15 mouse cellular contexts compared by ENCODE assay signal in the genomic region with DNA sequence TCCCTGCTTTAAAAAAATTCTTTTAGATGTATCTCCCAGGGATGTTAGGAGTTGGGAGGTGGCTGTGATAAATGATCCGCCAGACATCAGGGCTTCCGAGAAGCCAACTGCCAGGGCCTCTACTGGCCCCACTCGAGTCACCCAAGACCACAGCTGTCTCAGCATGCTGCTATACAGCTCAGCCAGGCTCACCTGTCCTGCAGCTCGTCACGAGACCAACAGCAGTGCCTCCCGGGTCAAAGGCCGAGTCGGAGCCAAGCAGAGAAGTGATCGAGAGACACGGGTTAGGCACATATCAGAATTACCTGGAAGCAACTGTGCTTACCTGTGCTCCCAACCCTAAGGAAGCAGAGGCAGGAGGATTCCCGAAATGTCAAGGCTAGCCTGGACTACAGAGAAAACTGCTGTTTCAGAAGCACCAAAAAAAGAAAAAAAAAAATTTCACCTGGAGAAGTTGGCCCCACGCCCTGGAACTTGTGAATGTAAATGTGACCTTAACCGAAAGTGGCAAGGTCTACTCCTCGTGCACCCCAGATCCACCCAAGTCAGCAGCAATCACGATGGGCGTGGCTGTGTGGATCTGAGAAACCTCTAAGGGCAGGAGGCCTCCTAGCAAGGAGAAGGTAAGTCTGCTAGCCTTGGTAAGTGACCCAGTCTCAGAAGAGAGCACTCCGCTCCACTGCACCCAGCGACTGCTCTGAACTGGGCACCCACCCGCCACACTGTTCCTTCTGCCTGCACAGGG. TPM values are rescaled to one million over a fixed set of nuclear protein-coding genes. Genes with fewer than 3 reads are reported as not detected.
DNase-seq lines count a peak whose midpoint lies in the region; ATAC-seq and TF ChIP-seq lines count a peak whose summit lies in the region.
"Had no signal": no experiment of that assay in that cellular context is flagged by ENCODE, and none has a peak within 500 bp of the region (broad histone marks: within the 10 kb centered on the region; RNA-seq: fewer than 3 reads in every experiment).

No protein-coding gene starts in this region.

- no peaks in the 10 kb centered on the region for H3K9me3 ChIP-seq in heart, embryonic 13.5 days
- H3K9me3 ChIP-seq in lung, postnatal 0 days (ENCODE audit: low read length), result no peaks in the 10 kb centered on the region
- H3K9me3 ChIP-seq in intestine, embryonic 16.5 days (ENCODE audit: control insufficient read depth, low read length), result no peaks in the 10 kb centered on the region
- H3K9me3 ChIP-seq in stomach, embryonic 15.5 days, result no peaks in the 10 kb centered on the region
- H3K9me3 ChIP-seq: forebrain, embryonic 12.5 days; hindbrain, embryonic 12.5 days had no signal

- H3K36me3 ChIP-seq in heart, embryonic 13.5 days, result no peaks in the 10 kb centered on the region
- no peaks in the 10 kb centered on the region for H3K36me3 ChIP-seq in lung, postnatal 0 days (ENCODE audit: insufficient read depth, low read length)
- H3K36me3 ChIP-seq in intestine, embryonic 16.5 days (ENCODE audit: control insufficient read depth, insufficient read depth, low read length), result no peaks in the 10 kb centered on the region
- no peaks in the 10 kb centered on the region for H3K36me3 ChIP-seq in stomach, embryonic 15.5 days
- H3K36me3 ChIP-seq: forebrain, embryonic 12.5 days; hindbrain, embryonic 12.5 days had no signal

- H3K4me3 ChIP-seq in heart, embryonic 13.5 days, result no peak overlapping the region
- H3K4me3 ChIP-seq in lung, postnatal 0 days (ENCODE audit: low read depth, low read length), result no peak overlapping the region
- peak overlapping the region; percentile 11; the same call in 1 of the 2 replicates for H3K4me3 ChIP-seq in intestine, embryonic 16.5 days (ENCODE audit: low read length)
- H3K4me3 ChIP-seq in stomach, embryonic 15.5 days (replicated peaks), result no peak overlapping the region
- no peak overlapping the region for H3K4me3 ChIP-seq in left cerebral cortex, adult 2 months
- H3K4me3 ChIP-seq: forebrain, embryonic 12.5 days; hindbrain, embryonic 12.5 days had no signal

- DNase-seq in heart, postnatal 10 days, result no peak
- no peak for DNase-seq in lung, postnatal 0 days (ENCODE audit: low spot score)
- DNase-seq in lung, postnatal 36 days, result no peak
- no peak for DNase-seq in left cerebral cortex, adult 2 months (ENCODE audit: extremely low spot score in 1 of 2, low spot score in 2 of 2)
- no peak for DNase-seq in embryo, embryonic 11 days
- DNase-seq: adrenal gland, adult 2 months; gastrocnemius, postnatal 25 days; right cerebral cortex, adult 18-20 months had no signal

- no peak for TF ChIP-seq CTCF in lung, postnatal 0 days (IDR thresholded peaks at IDR 0.05)
- no peak for TF ChIP-seq CTCF in left cerebral cortex, adult 2 months (IDR thresholded peaks at IDR 0.05)

- no peak for ATAC-seq in heart, embryonic 13.5 days (ENCODE audit: extremely low read depth, insufficient number of reproducible peaks, low FRiP score, low TSS enrichment)
- ATAC-seq in lung, postnatal 0 days, result no peak
- peak; percentile 58 for ATAC-seq in intestine, embryonic 16.5 days
- ATAC-seq in stomach, embryonic 15.5 days (ENCODE audit: insufficient read depth, low FRiP score, low read depth), result no peak
- ATAC-seq: Patski had no signal

- 82% methylated on average over 19 of the region's 19 CpGs for WGBS in heart, embryonic 13.5 days
- 71% methylated on average over 19 of the region's 19 CpGs for WGBS in lung, postnatal 0 days
- 66% methylated on average over 19 of the region's 19 CpGs for WGBS in intestine, embryonic 16.5 days
- WGBS in stomach, embryonic 15.5 days, result 80% methylated on average over 19 of the region's 19 CpGs

- intact Hi-C loops in heart, postnatal 10 days (cut with DNase I), result no loop called here
- intact Hi-C loops in left cerebral cortex, adult 2 months (cut with DNase I), result no loop called here

- no peak for TF ChIP-seq EP300 in lung, postnatal 0 days (IDR thresholded peaks at IDR 0.05)

- no peak overlapping the region for H3K9ac ChIP-seq in heart, embryonic 13.5 days
- no peak overlapping the region for H3K9ac ChIP-seq in lung, postnatal 0 days (replicated peaks; ENCODE audit: low read depth)
- peak overlapping the region; percentile 51 for H3K9ac ChIP-seq in intestine, embryonic 16.5 days (ENCODE audit: low read depth, low read length)
- H3K9ac ChIP-seq in stomach, embryonic 15.5 days, result no peak overlapping the region
- H3K9ac ChIP-seq: forebrain, embryonic 12.5 days; hindbrain, embryonic 12.5 days had no signal

- H3K4me2 ChIP-seq in heart, embryonic 13.5 days, result no peak overlapping the region
- no peak overlapping the region for H3K4me2 ChIP-seq in lung, postnatal 0 days (replicated peaks; ENCODE audit: low read depth, low read length)
- H3K4me2 ChIP-seq in intestine, embryonic 16.5 days (ENCODE audit: low read depth, low read length), result peak overlapping the region; percentile 32
- H3K4me2 ChIP-seq in stomach, embryonic 15.5 days, result no peak overlapping the region
- H3K4me2 ChIP-seq: forebrain, embryonic 12.5 days; hindbrain, embryonic 12.5 days had no signal

- peak overlapping the region; percentile 61; the same call in 1 of the 2 replicates for H3K27ac ChIP-seq in heart, embryonic 13.5 days (replicated peaks)
- H3K27ac ChIP-seq in lung, postnatal 0 days (ENCODE audit: low read length), result peak overlapping the region; percentile 58
- peak overlapping the region; percentile 97 for H3K27ac ChIP-seq in intestine, embryonic 16.5 days (ENCODE audit: low read length)
- H3K27ac ChIP-seq in stomach, embryonic 15.5 days, result peak overlapping the region; percentile 78
- no peak overlapping the region for H3K27ac ChIP-seq in left cerebral cortex, adult 2 months

- H3K4me1 ChIP-seq in heart, embryonic 13.5 days, result peaks cover 20% of the 10 kb centered on the region
- H3K4me1 ChIP-seq in lung, postnatal 0 days (ENCODE audit: insufficient read depth, low read depth, low read length), result peaks cover 9% of the 10 kb centered on the region
- peaks cover 40% of the 10 kb centered on the region for H3K4me1 ChIP-seq in intestine, embryonic 16.5 days (ENCODE audit: control insufficient read depth, insufficient read depth, low read length)
- peaks cover 21% of the 10 kb centered on the region for H3K4me1 ChIP-seq in stomach, embryonic 15.5 days
- H3K4me1 ChIP-seq: hindbrain, embryonic 12.5 days had no signal

- no peaks in the 10 kb centered on the region for H3K27me3 ChIP-seq in heart, embryonic 13.5 days (replicated peaks)
- no peaks in the 10 kb centered on the region for H3K27me3 ChIP-seq in lung, postnatal 0 days (replicated peaks; ENCODE audit: insufficient read depth, low read length)
- no peaks in the 10 kb centered on the region for H3K27me3 ChIP-seq in intestine, embryonic 16.5 days (replicated peaks; ENCODE audit: control insufficient read depth, insufficient read depth, low read length)
- no peaks in the 10 kb centered on the region for H3K27me3 ChIP-seq in stomach, embryonic 15.5 days (replicated peaks)
- H3K27me3 ChIP-seq: forebrain, embryonic 12.5 days; hindbrain, embryonic 12.5 days; Patski had no signal

RNA-seq across cellular contexts. Expression of gene Tspan15, which starts 12.8 kb away (rescaled TPM):
- polyA plus RNA-seq in heart, embryonic 13.5 days (2015; fragmentation: Nextera tagmentation; extraction: Ambion mirVana), result 5.7 and 7.0 TPM in 2 replicates
- 10 to 100 TPM; 12.4 to 13.7 TPM for total RNA-seq in heart, postnatal 10 days (2021)
- polyA plus RNA-seq in lung, postnatal 0 days (2015; fragmentation: Nextera tagmentation; extraction: Ambion mirVana), result 106 and 119 TPM in 2 replicates
- 86.3 and 92.1 TPM in 2 replicates for polyA plus RNA-seq in intestine, embryonic 16.5 days (2015; fragmentation: Nextera tagmentation; extraction: Ambion mirVana)
- polyA plus RNA-seq in stomach, embryonic 15.5 days (2015; fragmentation: Nextera tagmentation; extraction: Ambion mirVana), result 57.6 and 58.4 TPM in 2 replicates
- total RNA-seq in left cerebral cortex, adult 2 months (2021), result 10 to 100 TPM in 1 of 2 experiments, 1 to 10 TPM in 1; 8.5 to 10.4 TPM

RNA-seq across cellular contexts. Expression of gene Tacr2, which starts 34.0 kb away (rescaled TPM):
- 0.08 TPM in 1 of 2 replicates, not detected in the other for polyA plus RNA-seq in heart, embryonic 13.5 days (2015; fragmentation: Nextera tagmentation; extraction: Ambion mirVana)
- total RNA-seq in heart, postnatal 10 days (2021), result not detected
- polyA plus RNA-seq in lung, postnatal 0 days (2015; fragmentation: Nextera tagmentation; extraction: Ambion mirVana), result 0.32 and 0.40 TPM in 2 replicates
- 0.98 and 1.2 TPM in 2 replicates for polyA plus RNA-seq in intestine, embryonic 16.5 days (2015; fragmentation: Nextera tagmentation; extraction: Ambion mirVana)
- polyA plus RNA-seq in stomach, embryonic 15.5 days (2015; fragmentation: Nextera tagmentation; extraction: Ambion mirVana), result 0.62 and 0.64 TPM in 2 replicates
- total RNA-seq in left cerebral cortex, adult 2 months (2021), result under 1 TPM in 1 of 2 experiments, not detected in 1; 0.34 TPM
- total RNA-seq: gastrocnemius, postnatal 25 days; midbrain, postnatal 0 days had no signal
- polyA plus RNA-seq: forebrain, embryonic 12.5 days; hindbrain, embryonic 12.5 days had no signal
